Mouse (Mus musculus) liver (tissue): ENCODE results near the gene En2.

Source experiments
- DNase-seq: peaks from one replicate; pipeline ENCODE4 v3.0.0-alpha.2; 2020; ENCODE audit warnings: mixed read lengths

The En2 gene

GRCm38 (mm10) chr5:28191201-28192098, 26.0 kb downstream of the En2 start:
- DNase-seq: no peak

- no peak for DNase-seq
Observed at GRCm38 (mm10) chr5:28192099-28192454, 26.6 kb downstream of the En2 start.

GRCm38 (mm10) chr5:28195473-28195872, 30.0 kb downstream of the En2 start:
- no peak for DNase-seq

GRCm38 (mm10) chr5:28199089-28199873, 33.8 kb downstream of the En2 start:
- no peak for DNase-seq

- no peak for DNase-seq
Observed at GRCm38 (mm10) chr5:28203086-28203485, 37.6 kb downstream of the En2 start.

GRCm38 (mm10) chr5:28204678-28205077, 39.2 kb downstream of the En2 start:
- no peak for DNase-seq

- DNase-seq: no peak
Observed at GRCm38 (mm10) chr5:28206448-28206847, 41.0 kb downstream of the En2 start.

- no peak for DNase-seq
Observed at GRCm38 (mm10) chr5:28207043-28207442, 41.5 kb downstream of the En2 start.

- DNase-seq: no peak
Observed at GRCm38 (mm10) chr5:28208726-28209520, 43.4 kb downstream of the En2 start.

GRCm38 (mm10) chr5:28209549-28210431, 44.3 kb downstream of the En2 start:
- DNase-seq: no peak

GRCm38 (mm10) chr5:28210591-28211550, 45.4 kb downstream of the En2 start:
- DNase-seq: no peak

GRCm38 (mm10) chr5:28211651-28212310, 46.3 kb downstream of the En2 start:
- no peak for DNase-seq

- no peak for DNase-seq
Observed at GRCm38 (mm10) chr5:28213441-28213840, 47.9 kb downstream of the En2 start.

- no peak for DNase-seq
Observed at GRCm38 (mm10) chr5:28219596-28219995, 54.1 kb downstream of the En2 start.
